Mouse (Mus musculus) brown adipose tissue, adult 24 weeks (tissue): ENCODE data around the gene Herc2. TPM values are rescaled to one million over a fixed set of nuclear protein-coding genes. Genes with fewer than 3 reads are reported as not detected.
"Not testable (repeated sequence)": the region's sequence is repeated elsewhere in the genome, so short reads cannot be mapped to it uniquely, and the experiment has no call there.

ENCODE experiments used
- H3K27ac ChIP-seq: fragments of 200-500 bp; replicated peaks from 2 replicates; pipeline ENCODE4 v1.5.1; 2012; ENCODE audit warnings: low read depth, mild to moderate bottlenecking, low read length
- H3K4me1 ChIP-seq: fragments of 200-500 bp; 2 replicates; pipeline ENCODE4 v1.6.1; 2012; ENCODE audit warnings: low read length, mixed read lengths; ENCODE audit not compliant: control insufficient read depth, insufficient read depth, insufficient read length
- H3K4me3 ChIP-seq: fragments of 200-500 bp; 2 replicates; pipeline ENCODE4 v1.5.1; 2012; ENCODE audit warnings: low read depth, mild to moderate bottlenecking, low read length, moderate library complexity; ENCODE audit not compliant: insufficient read depth
- polyA plus RNA-seq: library from polyadenylated mRNA; stranded (reverse); fragments of >200 nt; gene quantifications from 2 replicates; pipeline ENCODE4 v1.2.4, GENCODE M21; 2012; ENCODE audit not compliant: missing spikeins, insufficient read depth, insufficient read length

Gene Herc2
- polyA plus RNA-seq, result 13.0 and 21.0 TPM in 2 replicates

- Histone ChIP-seq H3K27ac (peak within 1 kb of the TSS; percentile 78), H3K4me3 (peak within 1 kb of the TSS; percentile 76), H3K4me1 (peaks cover 3% of the 10 kb centered on the region)
These were observed at the start of gene Herc2 for GRCm38 (mm10) chr7:56049831-56050321. Gene Herc2 (plus strand): TSS chr7:56050196.

- Histone ChIP-seq H3K27ac (no peak overlapping the region), H3K4me3 (no peak overlapping the region), H3K4me1 (peaks cover 7% of the 10 kb centered on the region)
These were observed 39.5 kb upstream of the Herc2 start for GRCm38 (mm10) chr7:56010318-56011017.

- Histone ChIP-seq H3K4me3 (no peak overlapping the region), H3K4me1 (peaks cover 7% of the 10 kb centered on the region), H3K27ac (no peak overlapping the region)
These were observed 39.0 kb upstream of the Herc2 start for GRCm38 (mm10) chr7:56011018-56011333.

- Histone ChIP-seq H3K4me3 (no peak overlapping the region), H3K27ac (no peak overlapping the region), H3K4me1 (peaks cover 7% of the 10 kb centered on the region)
These were observed 36.6 kb upstream of the Herc2 start for GRCm38 (mm10) chr7:56013261-56014001.

GRCm38 (mm10) chr7:56014002-56014702 lies 35.8 kb upstream of the Herc2 start:
- not testable (repeated sequence) for H3K27ac ChIP-seq, H3K4me3 ChIP-seq, H3K4me1 ChIP-seq

- H3K27ac ChIP-seq, result no peak overlapping the region
- peaks cover 4% of the 10 kb centered on the region for H3K4me1 ChIP-seq
- no peak overlapping the region for H3K4me3 ChIP-seq
These were observed 34.8 kb upstream of the Herc2 start for GRCm38 (mm10) chr7:56015172-56015571.

- Histone ChIP-seq H3K4me1 (no peaks in the 10 kb centered on the region), H3K4me3 (no peak overlapping the region), H3K27ac (no peak overlapping the region)
These were observed 34.2 kb upstream of the Herc2 start for GRCm38 (mm10) chr7:56015837-56016236.

- no peak overlapping the region for H3K27ac ChIP-seq
- H3K4me1 ChIP-seq, result no peaks in the 10 kb centered on the region
- no peak overlapping the region for H3K4me3 ChIP-seq
These were observed 32.2 kb upstream of the Herc2 start for GRCm38 (mm10) chr7:56017761-56018160.

GRCm38 (mm10) chr7:56018446-56018971 lies 31.5 kb upstream of the Herc2 start:
- no peaks in the 10 kb centered on the region for H3K4me1 ChIP-seq
- H3K4me3 ChIP-seq, result peak overlapping the region; percentile 89
- no peak overlapping the region for H3K27ac ChIP-seq

GRCm38 (mm10) chr7:56018972-56019929 lies 30.7 kb upstream of the Herc2 start:
- no peak overlapping the region for H3K27ac ChIP-seq
- H3K4me1 ChIP-seq, result no peaks in the 10 kb centered on the region
- H3K4me3 ChIP-seq, result peak overlapping the region; percentile 89

GRCm38 (mm10) chr7:56019930-56020253 lies 30.1 kb upstream of the Herc2 start, which contains the start of gene Nipa1:
Gene Nipa1 (minus strand): TSS chr7:56019954.
- Histone ChIP-seq H3K27ac (no peak within 1 kb of the TSS), H3K4me1 (no peaks in the 10 kb centered on the region), H3K4me3 (peak within 1 kb of the TSS; percentile 89)

GRCm38 (mm10) chr7:56023586-56023985 lies 26.4 kb upstream of the Herc2 start:
- Histone ChIP-seq H3K4me3 (no peak overlapping the region), H3K27ac (no peak overlapping the region)

GRCm38 (mm10) chr7:56042353-56042752 lies 7.6 kb upstream of the Herc2 start:
- no peak overlapping the region for H3K4me3 ChIP-seq
- H3K27ac ChIP-seq, result no peak overlapping the region
- no peaks in the 10 kb centered on the region for H3K4me1 ChIP-seq

More at GRCm38 (mm10) chr7:56023586-56023985, 26.4 kb upstream of the Herc2 start:
- no peaks in the 10 kb centered on the region for H3K4me1 ChIP-seq

- Histone ChIP-seq H3K4me3 (no peak overlapping the region), H3K27ac (no peak overlapping the region), H3K4me1 (no peaks in the 10 kb centered on the region)
These were observed 6.3 kb upstream of the Herc2 start for GRCm38 (mm10) chr7:56043577-56044266.
